Mouse (Mus musculus): Measurements from ENCODE around the gene Stn1. TPM values are rescaled to one million over a fixed set of nuclear protein-coding genes. Genes with fewer than 3 reads are reported as not detected.
"Not testable (repeated sequence)": the region's sequence is repeated elsewhere in the genome, so short reads cannot be mapped to it uniquely, and the experiment has no call there.

Stn1 gene
- 42.1 and 44.2 TPM in 2 replicates for polyA plus RNA-seq (2016; fragmentation: Nextera tagmentation; extraction: Ambion mirVana)

DNA sequence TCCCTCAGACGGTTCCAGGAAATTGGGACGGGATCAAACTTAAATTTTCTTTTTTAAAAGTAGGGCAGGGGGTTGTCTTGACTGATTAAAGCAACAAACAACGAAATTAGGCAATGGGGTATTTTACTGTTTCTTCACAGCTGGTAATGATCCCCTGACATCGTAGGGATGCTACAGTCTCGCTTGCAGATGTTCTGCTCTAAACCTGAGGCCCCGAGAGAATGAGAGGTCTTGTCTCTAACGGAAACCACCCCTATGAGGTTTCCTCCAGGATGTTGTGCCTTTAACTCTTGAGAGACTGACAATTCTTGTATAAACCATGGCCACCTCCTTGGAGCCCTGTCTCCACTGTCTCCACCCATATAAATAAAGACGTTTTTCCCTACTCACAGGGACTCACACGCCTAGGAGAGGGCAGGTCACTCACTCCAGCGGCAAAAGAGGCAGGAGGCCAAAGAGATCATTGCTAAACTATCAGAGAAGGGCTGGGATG is at the start of gene Stn1:
Gene Stn1 (minus strand): TSS at position 208 of the 493 bp plus-strand sequence.
- ATAC-seq (ENCODE audit: low FRiP score) = peak; percentile 43
- H3K27ac ChIP-seq = peak within 1 kb of the TSS; percentile 71

DNA sequence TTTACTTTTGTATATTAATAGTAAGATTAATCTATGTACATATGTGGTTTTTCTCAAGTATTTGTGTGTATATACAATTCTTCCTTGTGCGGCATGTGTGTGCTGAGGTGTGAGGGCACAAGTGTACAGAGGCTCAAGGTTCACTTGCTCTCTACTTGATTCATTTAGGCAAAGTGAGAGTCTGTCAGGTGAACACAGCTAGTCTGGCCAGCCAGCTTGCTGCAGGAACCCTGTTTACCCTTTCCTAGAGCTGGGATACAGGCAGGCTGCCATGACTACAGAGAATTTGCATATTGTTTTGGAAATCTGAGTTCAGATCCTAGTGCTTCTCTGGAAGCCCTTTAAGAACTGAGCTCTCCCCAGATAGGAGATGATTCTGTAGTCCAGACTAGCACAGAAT is 49.7 kb upstream of the Stn1 start:
- no peaks in the 10 kb centered on the region for H3K9me3 ChIP-seq (replicated peaks)
- no peak for ATAC-seq (ENCODE audit: low FRiP score)
- 100% methylated on average over 1 of the region's 1 CpGs for WGBS
- no peaks in the 10 kb centered on the region for H3K36me3 ChIP-seq
- no peak overlapping the region for H3K4me2 ChIP-seq (replicated peaks)
- H3K27ac ChIP-seq = no peak overlapping the region
- no peak overlapping the region for H3K4me3 ChIP-seq
- H3K4me1 ChIP-seq = peaks cover 5% of the 10 kb centered on the region
- H3K9ac ChIP-seq = no peak overlapping the region
- no peaks in the 10 kb centered on the region for H3K27me3 ChIP-seq

More for the DNA sequence above, at the start of gene Stn1:
- Histone ChIP-seq H3K4me2 (replicated peaks) (peak within 1 kb of the TSS; percentile 80), H3K4me1 (peaks cover 16% of the 10 kb centered on the region), H3K27me3 (no peaks in the 10 kb centered on the region), H3K9ac (peak within 1 kb of the TSS; percentile 69), H3K36me3 (peaks cover 8% of the 10 kb centered on the region), H3K4me3 (peak within 1 kb of the TSS; percentile 56), H3K9me3 (replicated peaks) (no peaks in the 10 kb centered on the region)
- 4% methylated on average over 10 of the region's 10 CpGs for WGBS

GRCm38 (mm10) chr19:47585772-47586171 is 48.5 kb upstream of the Stn1 start:
- Histone ChIP-seq H3K4me1 (peaks cover 15% of the 10 kb centered on the region), H3K4me2 (replicated peaks) (no peak overlapping the region), H3K9ac (no peak overlapping the region), H3K27ac (no peak overlapping the region), H3K27me3 (no peaks in the 10 kb centered on the region), H3K36me3 (no peaks in the 10 kb centered on the region), H3K4me3 (no peak overlapping the region), H3K9me3 (replicated peaks) (no peaks in the 10 kb centered on the region)
- ATAC-seq (ENCODE audit: low FRiP score) = no peak
- 79% methylated on average over 1 of the region's 1 CpGs for WGBS

GRCm38 (mm10) chr19:47579788-47580631 is 42.7 kb upstream of the Stn1 start:
- Histone ChIP-seq H3K36me3 (no peaks in the 10 kb centered on the region), H3K4me1 (peaks cover 14% of the 10 kb centered on the region), H3K9me3 (replicated peaks) (no peaks in the 10 kb centered on the region), H3K27me3 (no peaks in the 10 kb centered on the region), H3K4me3 (peak overlapping the region; percentile 85), H3K9ac (peak overlapping the region; percentile 95), H3K27ac (peak overlapping the region; percentile 94), H3K4me2 (replicated peaks) (peak overlapping the region; percentile 78)
- ATAC-seq (ENCODE audit: low FRiP score) = peak; percentile 80
- WGBS = under 1% methylated on average over 58 of the region's 96 CpGs

GRCm38 (mm10) chr19:47579225-47579787 is 42.0 kb upstream of the Stn1 start, which contains the start of gene Slk:
Gene Slk (plus strand): TSS chr19:47579678.
- H3K4me1 ChIP-seq = peaks cover 14% of the 10 kb centered on the region
- H3K9ac ChIP-seq = peak within 1 kb of the TSS; percentile 95
- H3K27me3 ChIP-seq = no peaks in the 10 kb centered on the region
- peak; percentile 95 for ATAC-seq (ENCODE audit: low FRiP score)
- H3K4me2 ChIP-seq (replicated peaks) = peak within 1 kb of the TSS; percentile 78
- H3K27ac ChIP-seq = peak within 1 kb of the TSS; percentile 94
- H3K4me3 ChIP-seq = peak within 1 kb of the TSS; percentile 85
- under 1% methylated on average over 82 of the region's 83 CpGs for WGBS
- H3K36me3 ChIP-seq = no peaks in the 10 kb centered on the region
- H3K9me3 ChIP-seq (replicated peaks) = no peaks in the 10 kb centered on the region

- peak overlapping the region; percentile 95 for H3K9ac ChIP-seq
- peak overlapping the region; percentile 94 for H3K27ac ChIP-seq
- peaks cover 14% of the 10 kb centered on the region for H3K4me1 ChIP-seq
- H3K27me3 ChIP-seq = no peaks in the 10 kb centered on the region
- no peaks in the 10 kb centered on the region for H3K9me3 ChIP-seq (replicated peaks)
- ATAC-seq (ENCODE audit: low FRiP score) = no peak
- WGBS = 15% methylated on average over 13 of the region's 13 CpGs
- no peaks in the 10 kb centered on the region for H3K36me3 ChIP-seq
- peak overlapping the region; percentile 78 for H3K4me2 ChIP-seq (replicated peaks)
- peak overlapping the region; percentile 85 for H3K4me3 ChIP-seq
Measured at GRCm38 (mm10) chr19:47578581-47579224, 41.4 kb upstream of the Stn1 start.

GRCm38 (mm10) chr19:47573718-47574117 is 36.4 kb upstream of the Stn1 start:
- no peak overlapping the region for H3K4me3 ChIP-seq
- H3K4me2 ChIP-seq (replicated peaks) = no peak overlapping the region
- no peak overlapping the region for H3K27ac ChIP-seq
- 87% methylated on average over 3 of the region's 3 CpGs for WGBS
- no peak for ATAC-seq (ENCODE audit: low FRiP score)
- H3K4me1 ChIP-seq = no peaks in the 10 kb centered on the region; the same call in 1 of the 2 replicates
- no peaks in the 10 kb centered on the region for H3K9me3 ChIP-seq (replicated peaks)
- H3K9ac ChIP-seq = no peak overlapping the region
- no peaks in the 10 kb centered on the region for H3K36me3 ChIP-seq
- H3K27me3 ChIP-seq = no peaks in the 10 kb centered on the region

DNA sequence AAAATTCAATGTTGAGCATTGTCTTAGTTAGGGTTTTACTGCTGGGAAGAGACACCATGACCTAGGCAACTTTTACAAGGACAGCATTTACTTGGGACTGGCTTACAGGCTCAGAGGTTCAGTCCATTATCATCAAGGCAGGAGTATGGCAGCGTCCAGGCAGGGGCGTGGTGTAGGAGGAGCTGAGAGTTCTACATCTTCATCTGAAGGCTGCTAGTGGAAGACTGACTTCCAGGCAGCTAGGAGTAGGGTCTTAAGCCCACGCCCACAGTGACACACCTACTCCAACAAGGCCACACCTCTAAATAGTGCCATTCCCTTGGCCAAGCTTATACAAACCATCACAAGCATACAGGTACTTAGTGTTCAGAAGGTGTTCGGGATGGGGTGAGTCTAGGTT is 34.7 kb upstream of the Stn1 start:
- 72% methylated on average over 4 of the region's 4 CpGs for WGBS
- H3K4me3 ChIP-seq; H3K4me2 ChIP-seq (replicated peaks); ATAC-seq (ENCODE audit: low FRiP score); H3K27ac ChIP-seq; H3K9ac ChIP-seq; H3K4me1 ChIP-seq; H3K9me3 ChIP-seq (replicated peaks); H3K27me3 ChIP-seq; H3K36me3 ChIP-seq: not testable (repeated sequence)

GRCm38 (mm10) chr19:47570042-47570441 is 32.7 kb upstream of the Stn1 start:
- 95% methylated on average over 5 of the region's 5 CpGs for WGBS
- H3K4me3 ChIP-seq = no peak overlapping the region
- H3K4me2 ChIP-seq (replicated peaks) = no peak overlapping the region
- H3K27me3 ChIP-seq = no peaks in the 10 kb centered on the region
- no peaks in the 10 kb centered on the region for H3K4me1 ChIP-seq
- no peak overlapping the region for H3K9ac ChIP-seq
- no peaks in the 10 kb centered on the region for H3K36me3 ChIP-seq
- H3K9me3 ChIP-seq (replicated peaks) = no peaks in the 10 kb centered on the region
- H3K27ac ChIP-seq = no peak overlapping the region
- no peak for ATAC-seq (ENCODE audit: low FRiP score)

- Histone ChIP-seq H3K36me3 (no peaks in the 10 kb centered on the region), H3K4me2 (replicated peaks) (no peak overlapping the region), H3K4me3 (no peak overlapping the region), H3K27ac (no peak overlapping the region), H3K4me1 (no peaks in the 10 kb centered on the region), H3K9ac (no peak overlapping the region), H3K27me3 (no peaks in the 10 kb centered on the region), H3K9me3 (replicated peaks) (no peaks in the 10 kb centered on the region)
- no peak for ATAC-seq (ENCODE audit: low FRiP score)
- 85% methylated on average over 8 of the region's 8 CpGs for WGBS
Measured at GRCm38 (mm10) chr19:47565994-47566393, 28.7 kb upstream of the Stn1 start.

- Histone ChIP-seq H3K27me3 (no peaks in the 10 kb centered on the region), H3K9ac (no peak overlapping the region), H3K27ac (no peak overlapping the region), H3K4me3 (no peak overlapping the region), H3K36me3 (no peaks in the 10 kb centered on the region), H3K4me1 (no peaks in the 10 kb centered on the region), H3K4me2 (replicated peaks) (no peak overlapping the region), H3K9me3 (replicated peaks) (no peaks in the 10 kb centered on the region)
- 56% methylated on average over 17 of the region's 17 CpGs for WGBS
- ATAC-seq (ENCODE audit: low FRiP score) = no peak
Measured at GRCm38 (mm10) chr19:47565031-47565654, 27.8 kb upstream of the Stn1 start.

DNA sequence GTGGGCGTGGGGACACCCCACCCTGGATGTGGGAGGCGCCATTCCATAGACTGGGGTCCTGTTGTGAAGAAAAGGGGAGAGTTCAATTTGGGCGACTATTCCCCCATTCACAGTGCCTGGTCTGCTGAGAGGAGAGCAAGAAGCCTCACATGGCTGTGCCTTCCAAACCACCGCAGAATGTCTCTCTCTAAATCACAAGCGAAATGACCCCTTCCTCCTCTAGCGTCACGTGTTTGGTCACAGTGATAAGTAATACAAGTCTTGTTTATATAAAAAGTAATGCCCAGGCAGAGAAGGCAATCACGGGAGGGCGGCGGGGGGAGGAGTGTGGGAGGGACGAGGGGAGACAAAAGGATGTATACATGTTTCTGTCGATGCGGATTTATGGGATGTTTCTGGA is 26.4 kb upstream of the Stn1 start:
- Histone ChIP-seq H3K27me3 (no peaks in the 10 kb centered on the region), H3K27ac (no peak overlapping the region), H3K4me3 (no peak overlapping the region), H3K36me3 (no peaks in the 10 kb centered on the region), H3K9ac (no peak overlapping the region), H3K4me2 (replicated peaks) (no peak overlapping the region), H3K9me3 (replicated peaks) (no peaks in the 10 kb centered on the region), H3K4me1 (no peaks in the 10 kb centered on the region)
- ATAC-seq (ENCODE audit: low FRiP score) = no peak
- 84% methylated on average over 13 of the region's 13 CpGs for WGBS

Measured in hindbrain, embryonic 12.5 days (tissue).